Mouse (Mus musculus) kidney, postnatal 10 days (tissue): ENCODE measurements around the gene Olfr1355.
"Not testable (repeated sequence)": the region's sequence is repeated elsewhere in the genome, so short reads cannot be mapped to it uniquely, and the experiment has no call there.

Experiments used
- DNase-seq: peaks from one replicate; pipeline ENCODE4 v3.0.0; 2021; ENCODE audit warnings: mixed read lengths

Olfr1355 gene

GRCm38 (mm10) chr10:78875240-78875639, at the start of gene Olfr1355:
Gene Olfr1355 (plus strand): TSS chr10:78875540.
- DNase-seq: no peak

GRCm38 (mm10) chr10:78840456-78840855, 34.9 kb upstream of the Olfr1355 start:
- not testable (repeated sequence) for DNase-seq

- DNase-seq: no peak
These were observed 23.3 kb upstream of the Olfr1355 start, which contains the start of gene Olfr1356 for GRCm38 (mm10) chr10:78852066-78852465. Gene Olfr1356 (minus strand): TSS chr10:78852166.

GRCm38 (mm10) chr10:78912871-78913270, 37.5 kb downstream of the Olfr1355 start, which contains the start of gene Olfr1354:
Gene Olfr1354 (plus strand): TSS chr10:78913171.
- DNase-seq: not testable (repeated sequence)
